Mouse (Mus musculus) embryonic facial prominence, embryonic 15.5 days (tissue): ENCODE measurements around the gene Cd164l2. TPM values are rescaled to one million over a fixed set of nuclear protein-coding genes. Genes with fewer than 3 reads are reported as not detected.

ENCODE experiments used
- ATAC-seq: fragments of 200-750 bp; cut with Nextera tagmentation; 2 replicates; pipeline ENCODE4 v1.8.0; 2017; ENCODE audit warnings: low read depth, moderate TSS enrichment; ENCODE audit not compliant: insufficient number of reproducible peaks, low FRiP score, low TSS enrichment
- H3K27ac ChIP-seq: fragments of 300-500 bp; sonication (generic); replicated peaks from 2 replicates; pipeline ENCODE4 v1.5.1; 2015; ENCODE audit warnings: mild to moderate bottlenecking, inconsistent platforms
- H3K27me3 ChIP-seq: fragments of 300-500 bp; sonication (generic); 2 replicates; pipeline ENCODE4 v1.6.1; 2015; ENCODE audit warnings: inconsistent platforms
- H3K36me3 ChIP-seq: fragments of 300-500 bp; sonication (generic); 2 replicates; pipeline ENCODE4 v1.6.1; 2015; ENCODE audit warnings: mild to moderate bottlenecking, inconsistent platforms
- H3K4me1 ChIP-seq: fragments of 300-500 bp; sonication (generic); 2 replicates; pipeline ENCODE4 v1.6.1; 2015; ENCODE audit warnings: inconsistent platforms
- H3K4me2 ChIP-seq: fragments of 300-500 bp; sonication (generic); replicated peaks from 2 replicates; pipeline ENCODE4 v1.6.1; 2015; ENCODE audit warnings: mild to moderate bottlenecking, inconsistent platforms
- H3K4me3 ChIP-seq: fragments of 300-500 bp; sonication (generic); replicated peaks from 2 replicates; pipeline ENCODE4 v1.5.1; 2015; ENCODE audit warnings: mild to moderate bottlenecking, inconsistent platforms
- H3K9ac ChIP-seq: fragments of 300-500 bp; sonication (generic); 2 replicates; pipeline ENCODE4 v1.6.1; 2015; ENCODE audit warnings: inconsistent platforms
- H3K9me3 ChIP-seq: fragments of 300-500 bp; sonication (generic); replicated peaks from 2 replicates; pipeline ENCODE4 v1.6.1; 2016; ENCODE audit warnings: inconsistent platforms
- WGBS: fragments of 180-500 bp; shearing (Covaris S2); methylation state at CpG from one replicate; pipeline ENCODE4 v1.1.7; 2015; 5-methylcytosine and 5-hydroxymethylcytosine counted together
- microRNA-seq: library from miRNA; unstranded; fragments of <30 nt; microRNA quantifications from one replicate; pipeline ENCODE4, GENCODE M21; 2016; ENCODE audit warnings: borderline number of aligned reads
- polyA plus RNA-seq: library from polyadenylated mRNA; unstranded; fragments of >200 nt; fragmentation: Nextera tagmentation; extraction: Ambion mirVana; gene quantifications from 2 replicates; pipeline ENCODE4 v1.2.1, GENCODE M21; 2015

Cd164l2 gene
- polyA plus RNA-seq, 1 experiment from 2014 or later: 9.3 TPM

GRCm38 (mm10) chr4:133269596-133269995, 57.7 kb downstream of the Cd164l2 start:
- Histone ChIP-seq H3K27ac (no peak overlapping the region), H3K4me1 (no peaks in the 10 kb centered on the region), H3K27me3 (no peaks in the 10 kb centered on the region), H3K36me3 (peaks cover 67% of the 10 kb centered on the region), H3K9ac (no peak overlapping the region), H3K4me2 (no peak overlapping the region), H3K4me3 (no peak overlapping the region), H3K9me3 (no peaks in the 10 kb centered on the region)
- WGBS: 88% methylated on average over 3 of the region's 3 CpGs
- no peak for ATAC-seq

GRCm38 (mm10) chr4:133270929-133271328, 59.0 kb downstream of the Cd164l2 start:
- Histone ChIP-seq H3K9me3 (no peaks in the 10 kb centered on the region), H3K36me3 (peaks cover 58% of the 10 kb centered on the region), H3K27ac (no peak overlapping the region), H3K9ac (no peak overlapping the region), H3K4me3 (no peak overlapping the region), H3K4me2 (no peak overlapping the region), H3K27me3 (no peaks in the 10 kb centered on the region), H3K4me1 (peaks cover 4% of the 10 kb centered on the region; the same call in 1 of the 2 replicates)
- ATAC-seq: no peak
- WGBS: 87% methylated on average over 9 of the region's 9 CpGs

Small RNA genes lying within 50 kb of the gene (microRNA-seq; reads per million reads assigned to microRNA genes)
- not detected for gene Mir7017

Other genes starting within 250 kb of the Cd164l2 start
- 0.55 and 0.65 TPM in 2 replicates for gene Fgr, start 238.0 kb upstream of the Cd164l2 start, polyA plus RNA-seq
- gene Ahdc1, start 200.9 kb upstream of the Cd164l2 start, polyA plus RNA-seq: 13.2 and 13.9 TPM in 2 replicates
- 116 and 118 TPM in 2 replicates for gene Wasf2, start 81.6 kb upstream of the Cd164l2 start, polyA plus RNA-seq
- 0.07 and 0.24 TPM in 2 replicates for gene Gpr3, start 405 bp downstream of the Cd164l2 start, polyA plus RNA-seq
- 17.4 and 20.6 TPM in 2 replicates for gene Map3k6, start 28.7 kb downstream of the Cd164l2 start, polyA plus RNA-seq
- gene Sytl1, start 51.0 kb downstream of the Cd164l2 start, polyA plus RNA-seq: 39.7 and 40.2 TPM in 2 replicates
- gene Tmem222, start 65.7 kb downstream of the Cd164l2 start, polyA plus RNA-seq: 79.1 and 87.8 TPM in 2 replicates
- gene Wdtc1, start 141.3 kb downstream of the Cd164l2 start, polyA plus RNA-seq: 17.0 and 17.2 TPM in 2 replicates
- gene Slc9a1, start 157.6 kb downstream of the Cd164l2 start, polyA plus RNA-seq: 11.0 and 11.2 TPM in 2 replicates